Comparison of ENCODE assay signal across 18 mouse cellular contexts in the genomic region with DNA sequence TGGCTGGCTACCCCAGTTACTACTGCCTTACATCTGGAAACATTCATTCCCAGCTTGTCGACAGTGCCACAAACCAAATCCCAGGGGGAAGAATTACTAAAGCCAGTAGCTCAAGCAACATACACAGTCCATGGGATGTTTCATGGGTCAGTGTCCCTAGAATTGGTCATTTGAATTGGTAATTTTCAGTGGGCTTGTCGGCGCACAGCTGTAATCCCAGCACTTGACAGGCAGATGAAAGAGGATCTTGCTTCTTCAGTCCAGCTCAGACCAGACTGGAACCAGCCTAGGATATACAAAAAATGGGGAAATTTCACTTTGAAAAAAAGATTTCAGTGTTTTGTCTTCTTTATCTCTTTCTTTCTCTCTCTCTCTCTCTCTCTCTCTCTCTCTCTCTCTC. TPM values are rescaled to one million over a fixed set of nuclear protein-coding genes. Genes with fewer than 3 reads are reported as not detected.
"Had no signal": no experiment of that assay in that cellular context is flagged by ENCODE, and none has a peak within 500 bp of the region (broad histone marks: within the 10 kb centered on the region; RNA-seq: fewer than 3 reads in every experiment).

No protein-coding gene starts in this region.

- H3K4me2 ChIP-seq: kidney, embryonic 15.5 days; limb, embryonic 12.5 days; liver, embryonic 11.5 days; liver, embryonic 15.5 days; neural tube, embryonic 15.5 days had no signal

- H3K27me3 ChIP-seq: kidney, embryonic 15.5 days; limb, embryonic 12.5 days; liver, embryonic 15.5 days; neural tube, embryonic 15.5 days had no signal

- ATAC-seq: intestine, embryonic 16.5 days had no signal

- H3K9ac ChIP-seq: kidney, embryonic 15.5 days; limb, embryonic 12.5 days; liver, embryonic 15.5 days; neural tube, embryonic 15.5 days had no signal

- DNase-seq: kidney, adult 2 months; kidney, postnatal 25 days; layer of hippocampus, postnatal 36 days; lung, adult 2 months; lung, postnatal 14 days; thymus, adult 18-20 months; thymus, postnatal 14 days had no signal

- H3K27ac ChIP-seq: kidney, embryonic 15.5 days; limb, embryonic 12.5 days; liver, embryonic 15.5 days; macrophage; neural tube, embryonic 15.5 days had no signal

- H3K4me3 ChIP-seq: kidney, embryonic 15.5 days; limb, embryonic 12.5 days; liver, embryonic 15.5 days; megakaryocyte, embryonic 14.5 days; myocyte; neural tube, embryonic 15.5 days had no signal

- H3K36me3 ChIP-seq: kidney, embryonic 15.5 days; limb, embryonic 12.5 days; liver, embryonic 15.5 days; neural tube, embryonic 15.5 days had no signal

- H3K4me1 ChIP-seq: liver, embryonic 15.5 days; neural tube, embryonic 15.5 days had no signal

- H3K9me3 ChIP-seq: kidney, embryonic 15.5 days; limb, embryonic 12.5 days; liver, embryonic 15.5 days; megakaryocyte, embryonic 14.5 days; neural tube, embryonic 15.5 days had no signal

RNA-seq across cellular contexts. Expression of gene 9530003J23Rik, which starts 38.8 kb away (rescaled TPM):
- polyA plus RNA-seq: intestine, embryonic 16.5 days; kidney, adult 2 months; kidney, embryonic 15.5 days; limb, embryonic 12.5 days; liver, embryonic 11.5 days; liver, embryonic 15.5 days; macrophage; myocyte; neural tube, embryonic 11.5 days; neural tube, embryonic 15.5 days; stomach, embryonic 14.5 days had no signal
